In the genomic region with DNA sequence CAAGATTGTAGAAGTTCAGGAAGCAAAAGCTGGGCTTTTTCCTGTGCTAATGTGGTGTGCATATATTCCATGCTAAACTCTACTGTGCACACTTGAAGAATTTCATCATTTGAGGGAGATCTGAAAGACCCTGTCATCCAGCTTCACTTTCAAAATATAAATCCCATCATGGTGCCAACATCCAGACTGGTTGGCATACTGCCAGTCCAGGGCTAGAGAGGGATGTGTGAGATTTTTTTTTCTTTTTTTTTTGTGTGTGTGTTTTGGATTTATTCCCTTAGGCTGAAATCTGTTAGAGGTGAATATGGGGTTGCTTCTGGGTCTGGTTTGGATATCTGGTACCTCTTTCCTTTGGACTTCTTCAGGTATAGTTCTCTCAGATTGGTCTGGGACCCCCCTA, we compare ENCODE assay signal across 12 mouse cellular contexts. TPM values are rescaled to one million over a fixed set of nuclear protein-coding genes. Genes with fewer than 3 reads are reported as not detected.
DNase-seq lines count a peak whose midpoint lies in the region; ATAC-seq and TF ChIP-seq lines count a peak whose summit lies in the region.
"Had no signal": no experiment of that assay in that cellular context is flagged by ENCODE, and none has a peak within 500 bp of the region (broad histone marks: within the 10 kb centered on the region; RNA-seq: fewer than 3 reads in every experiment).

No protein-coding gene starts in this region.

- H3K4me3 ChIP-seq in heart, embryonic 12.5 days: no peak overlapping the region
- H3K4me3 ChIP-seq in liver, embryonic 15.5 days (replicated peaks): no peak overlapping the region
- H3K4me3 ChIP-seq in liver, embryonic 11.5 days (ENCODE audit: low read depth, low read length): no peak overlapping the region
- no peak overlapping the region for H3K4me3 ChIP-seq in bone marrow, adult 2 months (replicated peaks; ENCODE audit: control insufficient read depth, low read depth, low read length)
- no peak overlapping the region for H3K4me3 ChIP-seq in liver, embryonic 16.5 days (ENCODE audit: low read depth, low read length)
- H3K4me3 ChIP-seq: embryonic facial prominence, embryonic 10.5 days; hindbrain, embryonic 15.5 days had no signal

- no peaks in the 10 kb centered on the region for H3K9me3 ChIP-seq in heart, embryonic 12.5 days (replicated peaks)
- H3K9me3 ChIP-seq in liver, embryonic 15.5 days (replicated peaks): no peaks in the 10 kb centered on the region
- no peaks in the 10 kb centered on the region for H3K9me3 ChIP-seq in liver, embryonic 11.5 days (ENCODE audit: control insufficient read depth, low read length)
- H3K9me3 ChIP-seq in liver, embryonic 16.5 days (replicated peaks; ENCODE audit: control insufficient read depth, low read length): no peaks in the 10 kb centered on the region
- H3K9me3 ChIP-seq: embryonic facial prominence, embryonic 10.5 days; hindbrain, embryonic 15.5 days had no signal

- H3K9ac ChIP-seq in heart, embryonic 12.5 days: no peak overlapping the region
- H3K9ac ChIP-seq in liver, embryonic 15.5 days: no peak overlapping the region
- H3K9ac ChIP-seq in liver, embryonic 11.5 days (ENCODE audit: low read depth, low read length): no peak overlapping the region
- H3K9ac ChIP-seq in liver, embryonic 16.5 days (ENCODE audit: low read depth, low read length): no peak overlapping the region
- H3K9ac ChIP-seq: hindbrain, embryonic 15.5 days had no signal

- DNase-seq in heart, postnatal 10 days: no peak
- DNase-seq in liver, embryonic 11.5 days (ENCODE audit: low spot score): no peak
- no peak for DNase-seq in kidney, postnatal 4 days

- no peak for TF ChIP-seq POLR2A in bone marrow, adult 2 months (IDR thresholded peaks at IDR 0.05; ENCODE audit: borderline replicate concordance, control insufficient read depth, low read depth, low read length)

- TF ChIP-seq CTCF in bone marrow, adult 2 months (IDR thresholded peaks at IDR 0.05; ENCODE audit: control insufficient read depth, insufficient read depth, low read length): no peak

- peaks cover 65% of the 10 kb centered on the region for H3K4me1 ChIP-seq in heart, embryonic 12.5 days (replicated peaks)
- peaks cover 64% of the 10 kb centered on the region for H3K4me1 ChIP-seq in liver, embryonic 15.5 days (replicated peaks)
- peaks cover 34% of the 10 kb centered on the region for H3K4me1 ChIP-seq in liver, embryonic 11.5 days (replicated peaks; ENCODE audit: control insufficient read depth, insufficient read depth, low read length)
- peaks cover 18% of the 10 kb centered on the region for H3K4me1 ChIP-seq in bone marrow, adult 2 months (ENCODE audit: control insufficient read depth, insufficient read depth, low read length)
- peaks cover 24% of the 10 kb centered on the region for H3K4me1 ChIP-seq in liver, embryonic 16.5 days (ENCODE audit: control insufficient read depth, low read depth, low read length)

- no peaks in the 10 kb centered on the region for H3K27me3 ChIP-seq in heart, embryonic 12.5 days (replicated peaks)
- H3K27me3 ChIP-seq in liver, embryonic 15.5 days: no peaks in the 10 kb centered on the region
- no peaks in the 10 kb centered on the region for H3K27me3 ChIP-seq in liver, embryonic 11.5 days (replicated peaks; ENCODE audit: control insufficient read depth, insufficient read depth, low read length)
- no peaks in the 10 kb centered on the region for H3K27me3 ChIP-seq in liver, embryonic 16.5 days (ENCODE audit: control insufficient read depth, insufficient read depth, low read depth, low read length)
- H3K27me3 ChIP-seq: hindbrain, embryonic 15.5 days had no signal

- H3K27ac ChIP-seq in heart, embryonic 12.5 days (ENCODE audit: poor library complexity, severe bottlenecking): peak overlapping the region; percentile 14; the same call in 1 of the 2 replicates
- peak overlapping the region; percentile 26; the same call in 1 of the 2 replicates for H3K27ac ChIP-seq in liver, embryonic 15.5 days (replicated peaks)
- no peak overlapping the region for H3K27ac ChIP-seq in liver, embryonic 11.5 days (ENCODE audit: low read depth, low read length)
- H3K27ac ChIP-seq in bone marrow, adult 2 months (ENCODE audit: control insufficient read depth, insufficient read depth, low read depth, low read length, poor library complexity): peak overlapping the region; percentile 95; the same call in 1 of the 2 replicates
- peak overlapping the region; percentile 22; the same call in 1 of the 2 replicates for H3K27ac ChIP-seq in liver, embryonic 16.5 days (ENCODE audit: low read length)
- H3K27ac ChIP-seq: embryonic facial prominence, embryonic 10.5 days; hindbrain, embryonic 15.5 days had no signal

- peaks cover 12% of the 10 kb centered on the region; the same call in 1 of the 2 replicates for H3K36me3 ChIP-seq in heart, embryonic 12.5 days
- H3K36me3 ChIP-seq in liver, embryonic 15.5 days (replicated peaks): no peaks in the 10 kb centered on the region; the same call in 1 of the 2 replicates
- no peaks in the 10 kb centered on the region; the same call in 1 of the 2 replicates for H3K36me3 ChIP-seq in liver, embryonic 11.5 days (ENCODE audit: control insufficient read depth, insufficient read depth, low read length)
- H3K36me3 ChIP-seq in liver, embryonic 16.5 days (ENCODE audit: control insufficient read depth, insufficient read depth): no peaks in the 10 kb centered on the region
- H3K36me3 ChIP-seq: hindbrain, embryonic 15.5 days had no signal

- intact Hi-C loops in heart, postnatal 10 days (cut with DNase I): loop anchor here (5.0 kb wide), 1 partner anchor 38 kb away; a partner anchor contains a TSS

- no peak overlapping the region for H3K4me2 ChIP-seq in heart, embryonic 12.5 days
- H3K4me2 ChIP-seq in liver, embryonic 15.5 days: no peak overlapping the region
- no peak overlapping the region for H3K4me2 ChIP-seq in liver, embryonic 11.5 days
- H3K4me2 ChIP-seq in liver, embryonic 16.5 days (ENCODE audit: low read depth, low read length): no peak overlapping the region
- H3K4me2 ChIP-seq: hindbrain, embryonic 15.5 days had no signal

- no peak for ATAC-seq in heart, embryonic 12.5 days (ENCODE audit: insufficient number of reproducible peaks, low FRiP score)
- no peak for ATAC-seq in liver, embryonic 15.5 days (ENCODE audit: insufficient read depth)
- ATAC-seq in liver, embryonic 11.5 days (replicated peaks; ENCODE audit: low FRiP score): no peak
- ATAC-seq in liver, embryonic 16.5 days (ENCODE audit: low read depth): no peak
- no peak for ATAC-seq in megakaryocyte-erythroid progenitor cell, adult 5-6 weeks (replicated peaks; ENCODE audit: low FRiP score, low TSS enrichment, poor library complexity, severe bottlenecking)

RNA-seq across cellular contexts. Expression of a gene that starts 40.3 kb away (rescaled TPM):
- 68.5 and 70.1 TPM in 2 replicates for polyA plus RNA-seq in heart, embryonic 12.5 days (2016; fragmentation: Nextera tagmentation; extraction: Ambion mirVana)
- 100 to 1,000 TPM; 134 to 164 TPM for total RNA-seq in heart, postnatal 10 days (2021)
- polyA plus RNA-seq in liver, embryonic 15.5 days (2015; fragmentation: Nextera tagmentation; extraction: Ambion mirVana): 44.0 and 52.0 TPM in 2 replicates
- polyA plus RNA-seq in liver, embryonic 11.5 days (2014; fragmentation: Nextera tagmentation; extraction: Ambion mirVana): 32.1 and 42.2 TPM in 2 replicates
- polyA plus RNA-seq in bone marrow, adult 2 months (2011; ENCODE audit: insufficient read depth, insufficient read length, low replicate concordance, missing spikeins): 31.9 and 56.6 TPM in 2 replicates
- 41.4 and 42.7 TPM in 2 replicates for polyA plus RNA-seq in liver, embryonic 16.5 days (2015; fragmentation: Nextera tagmentation; extraction: Ambion mirVana)
- 66.5 and 75.9 TPM in 2 replicates for total RNA-seq in megakaryocyte-erythroid progenitor cell, adult 5-6 weeks (2014; fragmentation: Nextera tagmentation)
- 16.7 and 27.7 TPM in 2 replicates for total RNA-seq in megakaryocyte-erythroid progenitor cell, adult 5-6 weeks (2017)

RNA-seq across cellular contexts. Expression of a gene that starts 41.3 kb away (rescaled TPM):
- 0.34 TPM in 1 of 2 replicates, not detected in the other for polyA plus RNA-seq in heart, embryonic 12.5 days (2016; fragmentation: Nextera tagmentation; extraction: Ambion mirVana)
- total RNA-seq in heart, postnatal 10 days (2021): not detected
- polyA plus RNA-seq in liver, embryonic 15.5 days (2015; fragmentation: Nextera tagmentation; extraction: Ambion mirVana): not detected in 2 replicates
- polyA plus RNA-seq in liver, embryonic 11.5 days (2014; fragmentation: Nextera tagmentation; extraction: Ambion mirVana): 0.70 and 0.77 TPM in 2 replicates
- polyA plus RNA-seq in bone marrow, adult 2 months (2011; ENCODE audit: insufficient read depth, insufficient read length, low replicate concordance, missing spikeins): not detected in 2 replicates
- 0.13 TPM in 1 of 2 replicates, not detected in the other for polyA plus RNA-seq in liver, embryonic 16.5 days (2015; fragmentation: Nextera tagmentation; extraction: Ambion mirVana)
- total RNA-seq in megakaryocyte-erythroid progenitor cell, adult 5-6 weeks (2014; fragmentation: Nextera tagmentation): not detected in 2 replicates
- not detected in 2 replicates for total RNA-seq in megakaryocyte-erythroid progenitor cell, adult 5-6 weeks (2017)
- total RNA-seq: monocyte, adult 5-6 weeks had no signal
- polyA plus RNA-seq: activated CD4-positive, CD25-positive, alpha-beta regulatory T cell, adult 4 months had no signal

RNA-seq across cellular contexts. Expression of a gene that starts 41.7 kb away (rescaled TPM):
- 0.27 and 0.37 TPM in 2 replicates for polyA plus RNA-seq in heart, embryonic 12.5 days (2016; fragmentation: Nextera tagmentation; extraction: Ambion mirVana)
- under 1 TPM in 1 of 2 experiments, not detected in 1; 0.12 TPM for total RNA-seq in heart, postnatal 10 days (2021)
- not detected in 2 replicates for polyA plus RNA-seq in liver, embryonic 15.5 days (2015; fragmentation: Nextera tagmentation; extraction: Ambion mirVana)
- polyA plus RNA-seq in liver, embryonic 11.5 days (2014; fragmentation: Nextera tagmentation; extraction: Ambion mirVana): 0.17 TPM in 1 of 2 replicates, not detected in the other
- not detected in 2 replicates for polyA plus RNA-seq in bone marrow, adult 2 months (2011; ENCODE audit: insufficient read depth, insufficient read length, low replicate concordance, missing spikeins)
- polyA plus RNA-seq in liver, embryonic 16.5 days (2015; fragmentation: Nextera tagmentation; extraction: Ambion mirVana): not detected in 2 replicates
- total RNA-seq in megakaryocyte-erythroid progenitor cell, adult 5-6 weeks (2014; fragmentation: Nextera tagmentation): not detected in 2 replicates
- not detected in 2 replicates for total RNA-seq in megakaryocyte-erythroid progenitor cell, adult 5-6 weeks (2017)
- total RNA-seq: monocyte, adult 5-6 weeks had no signal
- polyA plus RNA-seq: activated CD4-positive, CD25-positive, alpha-beta regulatory T cell, adult 4 months had no signal
